7 mouse cellular contexts compared by ENCODE assay signal in genomic region chr9:96326496-96326923, GRCm38 (mm10). TPM values are rescaled to one million over a fixed set of nuclear protein-coding genes. Genes with fewer than 3 reads are reported as not detected.
DNase-seq lines count a peak whose midpoint lies in the region; ATAC-seq and TF ChIP-seq lines count a peak whose summit lies in the region.

No protein-coding gene starts in this region.

- peak; percentile 69 for DNase-seq in lung, embryonic 14.5 days
- DNase-seq in lung, postnatal 25 days (ENCODE audit: low spot score) = no peak
- DNase-seq in cerebellum, adult 9-10 months = peak; percentile 91
- peak; percentile 77 for DNase-seq in midbrain, postnatal 0 days (ENCODE audit: low spot score)
- DNase-seq in left cerebral cortex, adult 2 months (ENCODE audit: extremely low spot score in 1 of 2, low spot score in 2 of 2) = no peak

- H3K4me2 ChIP-seq in lung, embryonic 14.5 days = no peak overlapping the region
- no peak overlapping the region for H3K4me2 ChIP-seq in heart, embryonic 14.5 days (ENCODE audit: low read length)
- no peak overlapping the region for H3K4me2 ChIP-seq in midbrain, postnatal 0 days (ENCODE audit: low read depth, low read length, poor library complexity, severe bottlenecking)

- H3K9me3 ChIP-seq in lung, embryonic 14.5 days (ENCODE audit: low read depth, low read length) = no peaks in the 10 kb centered on the region
- H3K9me3 ChIP-seq in heart, embryonic 14.5 days (ENCODE audit: control insufficient read depth, low read length) = no peaks in the 10 kb centered on the region
- no peaks in the 10 kb centered on the region for H3K9me3 ChIP-seq in midbrain, postnatal 0 days (ENCODE audit: low read length)

- no peaks in the 10 kb centered on the region for H3K27me3 ChIP-seq in lung, embryonic 14.5 days (ENCODE audit: insufficient read depth, low read length)
- H3K27me3 ChIP-seq in heart, embryonic 14.5 days (ENCODE audit: control insufficient read depth, insufficient read depth, low read length) = no peaks in the 10 kb centered on the region
- H3K27me3 ChIP-seq in midbrain, postnatal 0 days (ENCODE audit: insufficient read depth, low read length) = no peaks in the 10 kb centered on the region

- peak; percentile 62; the same call in 1 of the 2 replicates for ATAC-seq in lung, embryonic 14.5 days (ENCODE audit: insufficient read depth)
- no peak for ATAC-seq in heart, embryonic 14.5 days (ENCODE audit: insufficient number of reproducible peaks, insufficient read depth, low FRiP score, low read depth)
- ATAC-seq in midbrain, postnatal 0 days (ENCODE audit: low FRiP score) = no peak; the same call in 1 of the 2 replicates
- no peak for ATAC-seq in inflammation-experienced regulatory T-cells, adult 6 months

- 51% methylated on average over 6 of the region's 6 CpGs for WGBS in lung, embryonic 14.5 days
- 36% methylated on average over 6 of the region's 6 CpGs for WGBS in heart, embryonic 14.5 days
- WGBS in midbrain, postnatal 0 days = 61% methylated on average over 6 of the region's 6 CpGs

- TF ChIP-seq CTCF in lung, embryonic 14.5 days (IDR thresholded peaks at IDR 0.05; ENCODE audit: low read depth) = no peak
- no peak for TF ChIP-seq CTCF in midbrain, postnatal 0 days (IDR thresholded peaks at IDR 0.05)
- no peak for TF ChIP-seq CTCF in left cerebral cortex, adult 2 months (IDR thresholded peaks at IDR 0.05)

- no peak overlapping the region for H3K9ac ChIP-seq in lung, embryonic 14.5 days
- 0 out of 2 replicates have a peak overlapping the region, but pooled peaks have one; percentile 16 for H3K9ac ChIP-seq in heart, embryonic 14.5 days (ENCODE audit: low read length)
- H3K9ac ChIP-seq in midbrain, postnatal 0 days (replicated peaks; ENCODE audit: low read length, poor library complexity, severe bottlenecking) = no peak overlapping the region

- intact Hi-C loops in left cerebral cortex, adult 2 months (cut with DNase I) = no loop called here

- no peaks in the 10 kb centered on the region for H3K4me1 ChIP-seq in lung, embryonic 14.5 days (ENCODE audit: insufficient read depth)
- peaks cover 8 to 12% of the 10 kb centered on the region in 2 experiments for H3K4me1 ChIP-seq in heart, embryonic 14.5 days (ENCODE audit: control insufficient read depth in 2 of 2, insufficient read depth in 2 of 2, low read length in 2 of 2)
- no peaks in the 10 kb centered on the region for H3K4me1 ChIP-seq in midbrain, postnatal 0 days (ENCODE audit: insufficient read depth, low read length)

- no peak overlapping the region for H3K27ac ChIP-seq in lung, embryonic 14.5 days (ENCODE audit: low read depth)
- H3K27ac ChIP-seq in heart, embryonic 14.5 days (replicated peaks in 1 of 2; ENCODE audit: control insufficient read depth in 1 of 2, insufficient read depth in 1 of 2, low read depth in 2 of 2, low read length in 2 of 2) = peak overlapping the region; percentile 50 to 57; a peak in 2 of 4 replicates
- H3K27ac ChIP-seq in midbrain, postnatal 0 days (ENCODE audit: low read depth, low read length) = no peak overlapping the region
- no peak overlapping the region for H3K27ac ChIP-seq in left cerebral cortex, adult 2 months

- no peak overlapping the region for H3K4me3 ChIP-seq in lung, embryonic 14.5 days (ENCODE audit: low read depth, low read length)
- H3K4me3 ChIP-seq in heart, embryonic 14.5 days (ENCODE audit: control insufficient read depth in 1 of 2, insufficient read depth in 1 of 2, low read depth in 1 of 2, low read length in 2 of 2) = no peak overlapping the region
- H3K4me3 ChIP-seq in midbrain, postnatal 0 days (ENCODE audit: low read depth, low read length) = no peak overlapping the region
- H3K4me3 ChIP-seq in left cerebral cortex, adult 2 months = no peak overlapping the region

- peaks cover 9% of the 10 kb centered on the region; the same call in 1 of the 2 replicates for H3K36me3 ChIP-seq in lung, embryonic 14.5 days (ENCODE audit: insufficient read depth)
- peaks cover 21% of the 10 kb centered on the region for H3K36me3 ChIP-seq in heart, embryonic 14.5 days (ENCODE audit: control insufficient read depth, insufficient read depth, low read length)
- 0 out of 2 replicates have a peak, but pooled peaks cover 5% of the 10 kb centered on the region for H3K36me3 ChIP-seq in midbrain, postnatal 0 days (ENCODE audit: insufficient read depth, low read length)

RNA-seq across cellular contexts. Expression of gene Atp1b3, which starts 37.7 kb away (rescaled TPM):
- polyA plus RNA-seq in lung, embryonic 14.5 days (2014; fragmentation: Nextera tagmentation; extraction: Ambion mirVana) = 181 and 185 TPM in 2 replicates
- 135 and 138 TPM in 2 replicates for polyA plus RNA-seq in heart, embryonic 14.5 days (2014; fragmentation: Nextera tagmentation; extraction: Ambion mirVana)
- total RNA-seq in midbrain, postnatal 0 days (2014; rRNA removed) = 69.1 and 84.3 TPM in 2 replicates
- polyA plus RNA-seq in midbrain, postnatal 0 days (2015; fragmentation: Nextera tagmentation; extraction: Ambion mirVana) = 188 and 190 TPM in 2 replicates
- polyA plus RNA-seq in inflammation-experienced regulatory T-cells, adult 6 months (2017; shearing (Covaris generic)) = 100 to 1,000 TPM; 181 to 248 (median 245) TPM
- 10 to 100 TPM; 81.7 to 89.0 TPM for total RNA-seq in left cerebral cortex, adult 2 months (2021)

Comparison
In these comparisons a context has a peak if more than half of its experiments do, and no peak if none do; other contexts are left out.
1. DNase-seq: peak in lung, embryonic 14.5 days (single experiment), cerebellum, adult 9-10 months (single experiment) and midbrain, postnatal 0 days (single experiment); none in lung, postnatal 25 days (single experiment) and left cerebral cortex, adult 2 months (0 of 2).
2. H3K27ac ChIP-seq: peak in heart, embryonic 14.5 days (2 of 2); none in lung, embryonic 14.5 days (single experiment), midbrain, postnatal 0 days (single experiment) and left cerebral cortex, adult 2 months (single experiment).